Mouse (Mus musculus) urinary bladder, postnatal 4 days (tissue): ENCODE measurements at regions not wholly inside any gene's neighbourhood (a gene's known extent, or its start where the extent isn't known, plus 50 kb on each side); places are given as distances from the start of the nearest gene placed in this dataset.
A peak's percentile ranks its signal among the peaks of the same experiment; 100 is the strongest.

ENCODE experiments used
- DNase-seq, 2 experiments: peaks; one replicate each; pipeline ENCODE4 v3.0.0; 2021 to 2022; ENCODE audit warnings: low spot score in 2 of 2

- no peak for DNase-seq
Observed at GRCm38 (mm10) chr6:4398599-4398980, 106.0 kb upstream of the Col1a2 start.

GRCm38 (mm10) chr6:4405301-4405700, 99.3 kb upstream of the Col1a2 start:
- no peak for DNase-seq

DNA sequence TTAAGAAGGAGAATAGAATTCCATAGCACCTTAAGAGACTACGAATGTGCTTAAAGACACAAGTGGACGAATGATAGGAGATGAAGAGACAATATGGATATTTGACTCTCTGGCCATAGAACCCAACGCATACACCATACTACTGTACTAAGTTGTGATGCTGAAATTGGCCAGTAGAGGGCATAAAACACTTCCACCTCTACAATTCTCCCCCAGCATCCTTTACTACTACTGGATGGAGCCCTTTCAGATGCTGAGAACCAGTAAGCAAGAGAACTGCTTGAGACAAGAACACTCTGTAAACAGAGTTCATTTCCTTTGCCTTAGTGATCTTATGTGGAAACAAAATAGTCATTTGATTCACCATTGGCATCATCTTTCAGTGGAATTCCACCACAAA, 96.9 kb upstream of the Col1a2 start:
- no peak for DNase-seq

GRCm38 (mm10) chr6:4413201-4413600, 91.4 kb upstream of the Col1a2 start:
- DNase-seq: no peak

- DNase-seq: no peak
Observed at GRCm38 (mm10) chr6:4414166-4414565, 90.4 kb upstream of the Col1a2 start.

- DNase-seq: no peak
Observed at GRCm38 (mm10) chr6:4415206-4415605, 89.4 kb upstream of the Col1a2 start.

DNA sequence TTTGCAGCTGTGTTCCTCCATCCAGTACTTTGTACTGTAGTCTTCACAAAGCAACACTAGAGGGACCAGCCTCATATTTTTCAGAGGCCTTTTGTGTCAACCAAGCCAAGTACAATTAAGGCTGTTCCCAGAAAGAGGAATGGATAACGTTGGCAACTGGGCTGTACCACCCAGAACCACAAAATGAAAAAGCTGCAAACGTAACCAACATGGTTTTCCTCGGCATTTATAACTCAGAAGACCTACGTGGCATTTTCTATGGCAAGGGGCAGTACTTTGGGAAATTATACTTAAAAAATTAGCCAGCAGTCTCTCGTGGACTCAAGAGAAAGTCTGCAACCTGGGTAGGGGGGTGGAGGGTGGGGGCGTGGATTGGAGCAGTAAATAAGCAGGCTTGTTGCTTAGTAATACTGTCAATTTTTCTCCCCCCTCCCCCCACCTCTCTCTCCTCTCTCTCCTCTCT, 87.3 kb upstream of the Col1a2 start:
- DNase-seq: no peak

DNA sequence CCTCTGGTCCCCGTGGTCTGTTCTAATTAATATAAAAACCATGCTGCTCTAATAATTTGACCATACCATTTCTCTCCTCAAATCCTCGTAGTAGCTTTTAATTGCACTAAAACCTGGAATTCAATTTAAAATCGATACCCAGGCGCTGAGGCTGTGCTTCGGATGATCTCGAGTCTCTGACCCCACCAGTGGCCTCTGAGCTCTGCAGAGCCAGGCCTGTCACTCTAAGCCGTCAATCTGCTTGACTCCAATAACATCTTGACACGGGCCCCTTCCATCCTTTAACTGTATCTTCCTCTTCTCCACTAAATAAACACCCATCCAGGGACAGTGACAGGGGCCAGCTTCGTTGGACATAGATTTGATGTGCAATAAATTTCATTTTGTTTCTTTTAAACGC, 86.2 kb upstream of the Col1a2 start:
- DNase-seq: no peak

- DNase-seq: peak; percentile 68 to 70
Observed at GRCm38 (mm10) chr6:4418941-4419351, 85.7 kb upstream of the Col1a2 start.

- no peak for DNase-seq
Observed at GRCm38 (mm10) chr6:4421466-4421865, 83.1 kb upstream of the Col1a2 start.

DNA sequence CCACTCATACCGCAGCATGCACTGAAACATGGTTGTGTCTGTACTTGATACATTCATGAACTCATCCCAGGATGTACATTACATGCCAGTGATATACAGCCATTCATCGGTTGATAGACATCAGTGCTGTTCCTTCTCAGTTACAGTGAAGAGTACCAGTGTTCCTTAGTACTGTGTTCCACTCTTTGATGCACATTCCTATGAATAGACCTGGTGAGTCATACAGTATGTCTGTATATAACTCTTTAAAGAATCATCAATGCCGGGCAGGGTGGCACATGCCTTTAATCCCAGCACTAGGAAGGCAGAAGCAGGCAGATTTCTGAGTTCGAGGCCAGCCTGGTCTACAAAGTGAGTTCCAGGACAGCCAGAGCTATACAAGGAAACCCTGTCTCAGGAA, 77.5 kb upstream of the Col1a2 start:
- no peak for DNase-seq

DNA sequence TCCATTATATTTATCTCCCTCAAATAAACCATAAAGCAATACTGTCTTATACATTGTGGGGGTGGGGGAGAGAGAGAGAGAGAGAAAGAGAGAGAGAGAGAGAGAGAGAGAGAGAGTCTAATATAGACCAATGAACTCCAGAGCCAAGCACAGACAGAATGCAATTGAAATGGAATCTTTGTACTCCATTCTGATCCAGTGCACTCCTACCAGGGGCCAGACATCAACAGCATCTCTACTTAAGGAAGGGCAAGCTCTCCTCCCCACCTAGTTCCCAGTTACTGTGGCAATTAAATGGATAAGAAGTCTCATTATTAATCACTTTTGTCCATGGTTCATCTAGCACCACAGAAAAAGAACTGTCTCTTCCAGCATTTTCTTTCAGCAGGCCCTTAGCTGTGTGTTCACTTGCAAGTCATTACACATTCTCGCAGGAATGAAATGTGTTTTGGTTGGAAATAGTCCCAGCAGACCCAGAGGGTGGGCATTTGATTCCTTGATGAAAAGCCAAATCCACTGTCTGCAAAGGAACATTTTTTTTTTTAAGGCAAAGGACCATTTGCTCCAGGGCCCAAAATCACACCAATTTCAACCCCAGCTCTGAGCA, 73.8 kb upstream of the Col1a2 start:
- no peak for DNase-seq

GRCm38 (mm10) chr6:4432192-4432591, 72.4 kb upstream of the Col1a2 start:
- no peak for DNase-seq

DNA sequence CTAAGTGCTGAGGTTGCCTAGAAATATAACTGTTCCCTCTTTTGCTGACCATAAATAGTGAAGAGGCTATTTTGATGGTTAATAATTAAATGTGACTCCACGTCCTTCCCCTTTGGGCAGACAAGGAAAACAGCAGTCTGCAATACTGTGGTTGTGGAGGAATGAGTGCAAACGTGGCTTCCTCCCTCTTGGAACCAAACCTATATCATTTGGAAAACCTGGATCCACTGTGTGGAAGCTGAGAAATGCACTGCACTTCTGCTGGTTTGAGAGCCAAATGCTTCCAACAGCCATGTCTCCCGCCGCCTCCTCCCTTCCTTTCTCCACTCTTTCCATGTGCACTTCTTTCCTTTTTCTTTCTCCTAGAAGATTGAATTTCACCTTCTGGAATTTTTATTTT, 68.2 kb upstream of the Col1a2 start:
- no peak for DNase-seq

DNA sequence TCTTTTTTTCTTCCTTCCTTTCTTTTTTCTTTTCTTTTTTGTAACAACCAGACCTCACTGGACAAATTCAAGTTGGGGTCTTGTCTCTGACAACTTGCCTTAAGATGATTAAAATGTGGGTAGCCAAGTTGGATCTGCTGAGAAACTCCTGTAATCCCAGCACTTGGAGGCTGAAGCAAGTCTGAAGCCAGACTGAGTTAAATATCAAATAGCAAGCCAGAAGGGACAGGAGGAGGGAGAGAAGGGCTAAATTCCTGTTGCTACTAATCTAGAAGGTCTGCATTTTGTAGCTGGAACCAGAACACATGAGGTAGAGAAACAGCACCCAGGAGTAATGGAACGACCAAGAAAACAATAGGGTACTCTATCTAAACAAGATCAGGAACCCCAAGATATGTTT, 67.7 kb upstream of the Col1a2 start:
- DNase-seq: no peak

DNA sequence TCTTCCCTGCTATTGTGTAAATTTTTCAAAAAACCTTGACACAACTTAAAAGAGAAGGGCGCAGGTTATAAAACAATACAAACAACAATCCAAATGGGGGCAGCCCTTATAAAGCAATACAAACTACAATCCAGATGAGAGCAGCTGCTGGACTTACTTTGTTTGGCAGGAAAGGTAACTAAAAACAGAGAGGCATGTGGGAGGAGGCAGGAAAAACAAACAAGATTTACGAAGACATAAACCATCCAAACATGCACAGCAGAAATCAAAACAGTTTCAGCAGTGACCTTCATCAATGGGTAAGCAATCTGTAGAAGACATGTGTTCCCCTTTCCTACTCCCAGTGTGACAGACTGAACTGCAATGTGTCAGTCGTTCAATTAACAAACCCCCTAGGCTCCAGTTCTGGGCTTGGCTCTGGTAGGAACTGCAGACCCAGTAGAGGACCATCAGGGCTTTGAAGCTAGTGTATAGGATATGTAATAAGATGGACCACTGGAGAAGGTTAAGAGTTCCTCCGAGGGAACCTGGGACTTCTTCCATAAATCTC, 62.9 kb upstream of the Col1a2 start:
- no peak for DNase-seq

GRCm38 (mm10) chr6:4445906-4446305, 58.7 kb upstream of the Col1a2 start:
- DNase-seq: no peak

DNA sequence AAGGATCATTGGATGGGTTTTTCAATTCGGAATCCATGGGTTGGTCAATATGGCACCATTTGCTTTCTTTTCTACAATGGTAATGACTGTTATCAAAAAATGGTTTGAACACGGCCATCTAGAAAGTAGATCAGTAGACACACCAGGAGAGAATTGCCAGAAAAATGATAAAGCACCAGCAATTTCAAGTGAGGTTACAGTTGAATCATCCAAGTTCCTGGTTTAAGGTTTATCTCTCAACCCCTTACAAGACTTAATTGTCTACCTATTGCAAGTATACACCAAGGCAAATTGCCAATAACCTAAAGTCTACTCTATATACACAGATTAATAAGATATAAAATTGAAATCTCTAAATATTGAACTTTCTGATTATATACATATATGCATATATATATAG, 53.4 kb upstream of the Col1a2 start:
- no peak for DNase-seq
